Mouse (Mus musculus) heart, embryonic 14.5 days (tissue): ENCODE measurements at regions not wholly inside any gene's neighbourhood (a gene's known extent, or its start where the extent isn't known, plus 50 kb on each side); places are given as distances from the start of the nearest gene placed in this dataset.

Source experiments
- ATAC-seq: fragments of 200-750 bp; cut with Nextera tagmentation; 2 replicates; pipeline ENCODE4 v1.8.0; 2017; ENCODE audit warnings: low read depth, moderate TSS enrichment; ENCODE audit not compliant: insufficient number of reproducible peaks, insufficient read depth, low FRiP score
- H3K27ac ChIP-seq, 2 experiments: fragments of 200-500 bp in 1 of 2; fragments of 300-500 bp in 1 of 2; sonication (generic) in 1 of 2; replicated peaks in 1 of 2; 2 replicates each; pipeline ENCODE4 v1.5.1; 2012 to 2014; ENCODE audit warnings: low read depth in 2 of 2, low read length in 2 of 2, control low read depth in 1 of 2, mild to moderate bottlenecking in 1 of 2, mixed read lengths in 1 of 2; ENCODE audit not compliant: control insufficient read depth in 1 of 2, insufficient read depth in 1 of 2
- H3K27me3 ChIP-seq: fragments of 300-500 bp; sonication (generic); 2 replicates; pipeline ENCODE4 v1.6.1; 2014; ENCODE audit warnings: mild to moderate bottlenecking, low read length, control low read depth; ENCODE audit not compliant: control insufficient read depth, insufficient read depth
- H3K36me3 ChIP-seq: fragments of 300-500 bp; sonication (generic); 2 replicates; pipeline ENCODE4 v1.6.1; 2014; ENCODE audit warnings: mild to moderate bottlenecking, control low read depth, low read length, mixed read lengths; ENCODE audit not compliant: control insufficient read depth, insufficient read depth
- H3K4me1 ChIP-seq, 2 experiments: fragments of 200-500 bp in 1 of 2; fragments of 300-500 bp in 1 of 2; sonication (generic) in 1 of 2; 2 replicates each; pipeline ENCODE4 v1.6.1; 2012 to 2014; ENCODE audit warnings: low read length in 2 of 2, control low read depth in 1 of 2, mixed read lengths in 1 of 2; ENCODE audit not compliant: control insufficient read depth in 2 of 2, insufficient read depth in 2 of 2
- H3K4me2 ChIP-seq: fragments of 300-500 bp; sonication (generic); 2 replicates; pipeline ENCODE4 v1.6.1; 2014; ENCODE audit warnings: mild to moderate bottlenecking, low read length
- H3K4me3 ChIP-seq, 2 experiments: fragments of 200-500 bp in 1 of 2; fragments of 300-500 bp in 1 of 2; sonication (generic) in 1 of 2; 2 replicates each; pipeline ENCODE4 v1.5.1; 2012 to 2014; ENCODE audit warnings: low read length in 2 of 2, mild to moderate bottlenecking in 2 of 2, control low read depth in 1 of 2, low read depth in 1 of 2, moderate library complexity in 1 of 2; ENCODE audit not compliant: control insufficient read depth in 1 of 2, insufficient read depth in 1 of 2
- H3K9ac ChIP-seq: fragments of 300-500 bp; sonication (generic); 2 replicates; pipeline ENCODE4 v1.6.1; 2014; ENCODE audit warnings: mild to moderate bottlenecking, low read length
- H3K9me3 ChIP-seq: fragments of 300-500 bp; sonication (generic); 2 replicates; pipeline ENCODE4 v1.6.1; 2016; ENCODE audit warnings: low read length, control low read depth; ENCODE audit not compliant: control insufficient read depth
- WGBS: fragments of 180-500 bp; shearing (Covaris S2); extraction: QIAGEN DNeasy Blood & Tissue Kit; methylation state at CpG from one replicate; pipeline ENCODE4 v1.1.7; 2014; 5-methylcytosine and 5-hydroxymethylcytosine counted together

- Histone ChIP-seq H3K4me3 (no peak overlapping the region), H3K4me1 (no peaks in the 10 kb centered on the region), H3K4me2 (no peak overlapping the region), H3K9me3 (no peaks in the 10 kb centered on the region), H3K36me3 (no peaks in the 10 kb centered on the region), H3K27ac (no peak overlapping the region), H3K9ac (no peak overlapping the region), H3K27me3 (no peaks in the 10 kb centered on the region)
- WGBS = 76% methylated on average over 5 of the region's 5 CpGs
- ATAC-seq = no peak
Measured at GRCm38 (mm10) chr13:101253698-101254468, 420.7 kb upstream of the Slc30a5 start.

- Histone ChIP-seq H3K9me3 (no peaks in the 10 kb centered on the region), H3K4me2 (no peak overlapping the region), H3K9ac (no peak overlapping the region), H3K36me3 (no peaks in the 10 kb centered on the region), H3K27ac (no peak overlapping the region), H3K27me3 (no peaks in the 10 kb centered on the region), H3K4me3 (no peak overlapping the region), H3K4me1 (no peaks in the 10 kb centered on the region)
- ATAC-seq = no peak
- WGBS = 84% methylated on average over 5 of the region's 5 CpGs
Measured at GRCm38 (mm10) chr13:101249369-101249768, 416.1 kb upstream of the Slc30a5 start.

GRCm38 (mm10) chr13:101244326-101244725 is 411.1 kb upstream of the Slc30a5 start:
- ATAC-seq = no peak
- H3K27ac ChIP-seq = no peak overlapping the region
- WGBS = 85% methylated on average over 3 of the region's 3 CpGs
- no peak overlapping the region for H3K4me2 ChIP-seq
- no peaks in the 10 kb centered on the region for H3K9me3 ChIP-seq
- H3K4me1 ChIP-seq = no peaks in the 10 kb centered on the region
- no peaks in the 10 kb centered on the region for H3K27me3 ChIP-seq
- no peak overlapping the region for H3K4me3 ChIP-seq
- no peak overlapping the region for H3K9ac ChIP-seq
- H3K36me3 ChIP-seq = no peaks in the 10 kb centered on the region

GRCm38 (mm10) chr13:101238860-101239259 is 405.6 kb upstream of the Slc30a5 start:
- H3K4me1 ChIP-seq = peaks cover 3 to 8% of the 10 kb centered on the region in 2 experiments
- no peak overlapping the region for H3K4me3 ChIP-seq
- H3K36me3 ChIP-seq = no peaks in the 10 kb centered on the region
- H3K27me3 ChIP-seq = no peaks in the 10 kb centered on the region
- ATAC-seq = no peak
- H3K9ac ChIP-seq = no peak overlapping the region
- H3K4me2 ChIP-seq = no peak overlapping the region
- no peak overlapping the region for H3K27ac ChIP-seq
- no peaks in the 10 kb centered on the region for H3K9me3 ChIP-seq

GRCm38 (mm10) chr13:101237035-101237434 is 403.8 kb upstream of the Slc30a5 start:
- Histone ChIP-seq H3K4me1 (peaks cover 15% of the 10 kb centered on the region in 2 experiments), H3K27ac (no peak overlapping the region), H3K9ac (no peak overlapping the region), H3K9me3 (no peaks in the 10 kb centered on the region), H3K27me3 (no peaks in the 10 kb centered on the region), H3K4me2 (no peak overlapping the region), H3K4me3 (no peak overlapping the region), H3K36me3 (no peaks in the 10 kb centered on the region)
- WGBS = 75% methylated on average over 10 of the region's 10 CpGs
- ATAC-seq = no peak

GRCm38 (mm10) chr13:101235846-101236245 is 402.6 kb upstream of the Slc30a5 start:
- no peaks in the 10 kb centered on the region for H3K36me3 ChIP-seq
- no peak for ATAC-seq
- no peak overlapping the region for H3K4me3 ChIP-seq
- H3K9me3 ChIP-seq = no peaks in the 10 kb centered on the region
- no peak overlapping the region for H3K27ac ChIP-seq
- WGBS = 60% methylated on average over 4 of the region's 4 CpGs
- no peak overlapping the region for H3K4me2 ChIP-seq
- no peak overlapping the region for H3K9ac ChIP-seq
- no peaks in the 10 kb centered on the region for H3K27me3 ChIP-seq
- peaks cover 15% of the 10 kb centered on the region in 2 experiments for H3K4me1 ChIP-seq

GRCm38 (mm10) chr13:101235110-101235509 is 401.9 kb upstream of the Slc30a5 start:
- no peak for ATAC-seq
- WGBS = 26% methylated on average over 3 of the region's 3 CpGs
- H3K27ac ChIP-seq = no peak overlapping the region
- no peaks in the 10 kb centered on the region for H3K9me3 ChIP-seq
- no peaks in the 10 kb centered on the region for H3K27me3 ChIP-seq
- H3K4me3 ChIP-seq = no peak overlapping the region
- no peaks in the 10 kb centered on the region for H3K36me3 ChIP-seq
- H3K4me2 ChIP-seq = no peak overlapping the region
- H3K9ac ChIP-seq = no peak overlapping the region
- H3K4me1 ChIP-seq = peaks cover 15% of the 10 kb centered on the region in 2 experiments

- Histone ChIP-seq H3K27me3 (no peaks in the 10 kb centered on the region), H3K9ac (no peak overlapping the region), H3K27ac (no peak overlapping the region), H3K4me2 (no peak overlapping the region), H3K4me3 (no peak overlapping the region), H3K4me1 (peaks cover 15% of the 10 kb centered on the region in 2 experiments), H3K36me3 (no peaks in the 10 kb centered on the region), H3K9me3 (no peaks in the 10 kb centered on the region)
- 77% methylated on average over 10 of the region's 10 CpGs for WGBS
- ATAC-seq = no peak
Measured at GRCm38 (mm10) chr13:101234550-101234949, 401.3 kb upstream of the Slc30a5 start.
